Mouse (Mus musculus): ENCODE data around the gene L3mbtl3. TPM values are rescaled to one million over a fixed set of nuclear protein-coding genes. Genes with fewer than 3 reads are reported as not detected.

The L3mbtl3 gene
- total and polyA plus RNA-seq, 2 experiments, result 1.7 to 4.1 TPM

GRCm38 (mm10) chr10:26320679-26321078 lies 55.1 kb downstream of the L3mbtl3 start:
- no peaks in the 10 kb centered on the region; the same call in 1 of the 2 replicates for H3K4me1 ChIP-seq (ENCODE audit: control insufficient read depth, insufficient read depth, low read length)
- H3K27ac ChIP-seq (replicated peaks; ENCODE audit: insufficient read depth, low read depth, low read length), result no peak overlapping the region
- no peak overlapping the region for H3K9ac ChIP-seq (ENCODE audit: low read depth, low read length)
- TF ChIP-seq CTCF (IDR thresholded peaks at IDR 0.05; ENCODE audit: low read depth, low read length), result no peak
- no peak for TF ChIP-seq POLR2A (IDR thresholded peaks at IDR 0.05; ENCODE audit: extremely low read depth, insufficient read depth, low read length)
- no peaks in the 10 kb centered on the region for H3K79me2 ChIP-seq (ENCODE audit: control insufficient read depth, insufficient read depth, low read length)
- no peak overlapping the region for H3K4me3 ChIP-seq (ENCODE audit: insufficient read depth, low read depth, low read length)
- peak; percentile 57 for DNase-seq (ENCODE audit: extremely low read depth, low read depth, low spot score)
- no peaks in the 10 kb centered on the region for H3K27me3 ChIP-seq (ENCODE audit: control insufficient read depth, insufficient read depth, low read length)
- WGBS, result 43% methylated on average over 4 of the region's 4 CpGs
- peaks cover 21% of the 10 kb centered on the region for H3K36me3 ChIP-seq (ENCODE audit: control insufficient read depth, insufficient read depth, low read length)

DNA sequence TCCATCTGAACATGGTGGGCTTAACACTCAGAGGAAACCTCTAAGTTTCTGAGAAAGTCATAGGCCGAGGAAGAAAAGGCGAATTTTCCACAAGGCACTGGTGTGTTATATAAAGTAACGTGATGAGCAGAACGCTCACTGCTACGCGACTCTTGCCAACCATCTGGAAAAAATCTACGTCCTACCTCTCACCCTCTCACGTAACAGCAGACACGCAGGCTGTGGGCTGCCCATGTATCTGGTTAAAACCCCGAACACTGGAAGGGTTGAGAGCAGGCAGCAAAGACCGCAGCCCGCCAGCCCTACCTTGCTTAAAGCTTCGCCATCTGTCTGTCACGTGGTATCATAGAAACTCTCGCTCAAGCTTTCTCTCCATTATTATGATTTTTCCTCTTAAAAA lies 61.4 kb downstream of the L3mbtl3 start:
- no peak overlapping the region for H3K4me3 ChIP-seq (ENCODE audit: insufficient read depth, low read depth, low read length)
- H3K36me3 ChIP-seq (ENCODE audit: control insufficient read depth, insufficient read depth, low read length), result peaks cover 43% of the 10 kb centered on the region
- no peak overlapping the region for H3K27ac ChIP-seq (replicated peaks; ENCODE audit: insufficient read depth, low read depth, low read length)
- DNase-seq (ENCODE audit: extremely low read depth, low read depth, low spot score), result no peak
- H3K27me3 ChIP-seq (ENCODE audit: control insufficient read depth, insufficient read depth, low read length), result no peaks in the 10 kb centered on the region
- 96% methylated on average over 15 of the region's 15 CpGs for WGBS
- H3K79me2 ChIP-seq (ENCODE audit: control insufficient read depth, insufficient read depth, low read length), result no peaks in the 10 kb centered on the region
- TF ChIP-seq CTCF (IDR thresholded peaks at IDR 0.05; ENCODE audit: low read depth, low read length) (no peak), POLR2A (IDR thresholded peaks at IDR 0.05; ENCODE audit: extremely low read depth, insufficient read depth, low read length) (no peak)
- H3K4me1 ChIP-seq (ENCODE audit: control insufficient read depth, insufficient read depth, low read length), result no peaks in the 10 kb centered on the region
- no peak overlapping the region for H3K9ac ChIP-seq (ENCODE audit: low read depth, low read length)

- peaks cover 27% of the 10 kb centered on the region for H3K36me3 ChIP-seq (ENCODE audit: control insufficient read depth, insufficient read depth, low read length)
- no peak for DNase-seq (ENCODE audit: extremely low read depth, low read depth, low spot score)
- H3K4me1 ChIP-seq (ENCODE audit: control insufficient read depth, insufficient read depth, low read length), result no peaks in the 10 kb centered on the region
- H3K79me2 ChIP-seq (ENCODE audit: control insufficient read depth, insufficient read depth, low read length), result no peaks in the 10 kb centered on the region
- H3K27me3 ChIP-seq (ENCODE audit: control insufficient read depth, insufficient read depth, low read length), result no peaks in the 10 kb centered on the region
- H3K27ac ChIP-seq (replicated peaks; ENCODE audit: insufficient read depth, low read depth, low read length), result no peak overlapping the region
- no peak overlapping the region for H3K9ac ChIP-seq (ENCODE audit: low read depth, low read length)
- TF ChIP-seq POLR2A (IDR thresholded peaks at IDR 0.05; ENCODE audit: extremely low read depth, insufficient read depth, low read length) (no peak), CTCF (IDR thresholded peaks at IDR 0.05; ENCODE audit: low read depth, low read length) (no peak)
- 95% methylated on average over 6 of the region's 6 CpGs for WGBS
- H3K4me3 ChIP-seq (ENCODE audit: insufficient read depth, low read depth, low read length), result no peak overlapping the region
Measured at GRCm38 (mm10) chr10:26303485-26303884, 72.3 kb downstream of the L3mbtl3 start.

DNA sequence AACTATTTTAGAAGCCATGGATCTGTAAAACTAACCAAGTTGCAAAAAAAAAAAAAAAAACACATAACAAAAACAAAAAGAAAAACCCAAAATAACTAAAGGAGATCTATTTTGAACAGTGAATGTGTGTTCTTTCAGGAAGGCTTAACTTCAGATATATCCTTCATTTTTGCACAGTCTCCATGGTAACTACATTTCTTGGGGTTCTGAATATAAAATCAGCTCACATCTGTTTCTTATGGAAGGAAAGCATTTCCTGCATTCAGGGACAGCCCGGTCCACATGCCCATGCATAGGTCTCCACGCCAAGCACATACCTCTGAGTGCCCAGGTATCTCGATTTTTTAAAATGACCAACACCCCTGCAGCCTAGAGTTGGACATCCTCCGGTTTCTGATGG lies 73.4 kb downstream of the L3mbtl3 start:
- WGBS, result 91% methylated on average over 4 of the region's 4 CpGs
- no peak for DNase-seq (ENCODE audit: extremely low read depth, low read depth, low spot score)
- Histone ChIP-seq H3K4me1 (ENCODE audit: control insufficient read depth, insufficient read depth, low read length) (no peaks in the 10 kb centered on the region), H3K27me3 (ENCODE audit: control insufficient read depth, insufficient read depth, low read length) (no peaks in the 10 kb centered on the region), H3K27ac (replicated peaks; ENCODE audit: insufficient read depth, low read depth, low read length) (no peak overlapping the region), H3K36me3 (ENCODE audit: control insufficient read depth, insufficient read depth, low read length) (peaks cover 21% of the 10 kb centered on the region), H3K4me3 (ENCODE audit: insufficient read depth, low read depth, low read length) (no peak overlapping the region), H3K79me2 (ENCODE audit: control insufficient read depth, insufficient read depth, low read length) (no peaks in the 10 kb centered on the region), H3K9ac (ENCODE audit: low read depth, low read length) (no peak overlapping the region)
- TF ChIP-seq CTCF (IDR thresholded peaks at IDR 0.05; ENCODE audit: low read depth, low read length) (no peak), POLR2A (IDR thresholded peaks at IDR 0.05; ENCODE audit: extremely low read depth, insufficient read depth, low read length) (no peak)

DNA sequence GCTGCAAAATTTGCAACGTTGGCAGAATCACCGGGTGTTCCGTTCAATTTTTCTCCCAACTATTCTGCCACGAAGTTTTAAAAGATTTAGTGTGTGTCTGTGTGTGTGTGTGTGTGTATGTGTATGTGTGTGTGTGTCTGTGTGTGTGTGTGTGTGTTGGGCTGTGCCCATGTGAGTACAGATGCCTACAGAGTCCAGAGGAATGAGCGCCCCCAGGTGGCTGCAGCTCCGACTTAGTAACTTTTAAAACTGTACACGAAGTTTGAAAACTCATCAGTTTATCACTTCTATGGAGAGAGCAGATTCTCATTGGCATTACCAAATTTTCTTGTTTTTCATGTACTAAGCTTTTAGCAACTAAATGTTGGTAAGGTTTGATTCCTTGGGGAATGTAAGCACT lies 78.1 kb downstream of the L3mbtl3 start:
- H3K4me3 ChIP-seq (ENCODE audit: insufficient read depth, low read depth, low read length), result no peak overlapping the region
- no peak overlapping the region for H3K27ac ChIP-seq (replicated peaks; ENCODE audit: insufficient read depth, low read depth, low read length)
- DNase-seq (ENCODE audit: extremely low read depth, low read depth, low spot score), result no peak
- no peaks in the 10 kb centered on the region for H3K4me1 ChIP-seq (ENCODE audit: control insufficient read depth, insufficient read depth, low read length)
- TF ChIP-seq POLR2A (IDR thresholded peaks at IDR 0.05; ENCODE audit: extremely low read depth, insufficient read depth, low read length) (no peak), CTCF (IDR thresholded peaks at IDR 0.05; ENCODE audit: low read depth, low read length) (no peak)
- H3K27me3 ChIP-seq (ENCODE audit: control insufficient read depth, insufficient read depth, low read length), result no peaks in the 10 kb centered on the region
- H3K79me2 ChIP-seq (ENCODE audit: control insufficient read depth, insufficient read depth, low read length), result no peaks in the 10 kb centered on the region
- peaks cover 19% of the 10 kb centered on the region for H3K36me3 ChIP-seq (ENCODE audit: control insufficient read depth, insufficient read depth, low read length)
- WGBS, result 88% methylated on average over 7 of the region's 7 CpGs
- H3K9ac ChIP-seq (ENCODE audit: low read depth, low read length), result no peak overlapping the region

DNA sequence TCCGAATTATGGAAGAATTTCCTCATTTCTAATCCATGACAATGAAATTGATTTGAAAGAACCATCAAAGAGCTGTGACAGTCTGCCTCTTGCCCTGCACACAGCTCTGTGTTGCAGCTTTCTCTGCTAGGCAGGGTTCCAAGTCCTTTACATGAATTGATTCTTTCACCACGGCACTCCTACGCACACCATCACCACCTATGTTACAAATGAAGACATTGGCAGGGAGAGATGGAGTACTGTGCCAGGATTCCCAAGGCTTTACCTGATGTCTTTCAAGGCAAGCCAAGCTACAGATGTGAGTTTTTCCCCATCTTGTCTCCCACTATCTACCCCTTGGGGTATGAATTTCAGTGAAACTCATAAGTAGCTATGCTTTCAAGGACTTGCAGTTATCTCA lies 78.6 kb downstream of the L3mbtl3 start:
- Histone ChIP-seq H3K27me3 (ENCODE audit: control insufficient read depth, insufficient read depth, low read length) (no peaks in the 10 kb centered on the region), H3K27ac (replicated peaks; ENCODE audit: insufficient read depth, low read depth, low read length) (no peak overlapping the region), H3K79me2 (ENCODE audit: control insufficient read depth, insufficient read depth, low read length) (no peaks in the 10 kb centered on the region), H3K4me3 (ENCODE audit: insufficient read depth, low read depth, low read length) (no peak overlapping the region), H3K36me3 (ENCODE audit: control insufficient read depth, insufficient read depth, low read length) (peaks cover 20% of the 10 kb centered on the region), H3K9ac (ENCODE audit: low read depth, low read length) (no peak overlapping the region), H3K4me1 (ENCODE audit: control insufficient read depth, insufficient read depth, low read length) (no peaks in the 10 kb centered on the region)
- no peak for DNase-seq (ENCODE audit: extremely low read depth, low read depth, low spot score)
- WGBS, result 54% methylated on average over 3 of the region's 3 CpGs
- TF ChIP-seq CTCF (IDR thresholded peaks at IDR 0.05; ENCODE audit: low read depth, low read length) (no peak), POLR2A (IDR thresholded peaks at IDR 0.05; ENCODE audit: extremely low read depth, insufficient read depth, low read length) (no peak)

All from liver, adult 2 months (tissue).